8 mouse cellular contexts compared by ENCODE assay signal in the genomic region with DNA sequence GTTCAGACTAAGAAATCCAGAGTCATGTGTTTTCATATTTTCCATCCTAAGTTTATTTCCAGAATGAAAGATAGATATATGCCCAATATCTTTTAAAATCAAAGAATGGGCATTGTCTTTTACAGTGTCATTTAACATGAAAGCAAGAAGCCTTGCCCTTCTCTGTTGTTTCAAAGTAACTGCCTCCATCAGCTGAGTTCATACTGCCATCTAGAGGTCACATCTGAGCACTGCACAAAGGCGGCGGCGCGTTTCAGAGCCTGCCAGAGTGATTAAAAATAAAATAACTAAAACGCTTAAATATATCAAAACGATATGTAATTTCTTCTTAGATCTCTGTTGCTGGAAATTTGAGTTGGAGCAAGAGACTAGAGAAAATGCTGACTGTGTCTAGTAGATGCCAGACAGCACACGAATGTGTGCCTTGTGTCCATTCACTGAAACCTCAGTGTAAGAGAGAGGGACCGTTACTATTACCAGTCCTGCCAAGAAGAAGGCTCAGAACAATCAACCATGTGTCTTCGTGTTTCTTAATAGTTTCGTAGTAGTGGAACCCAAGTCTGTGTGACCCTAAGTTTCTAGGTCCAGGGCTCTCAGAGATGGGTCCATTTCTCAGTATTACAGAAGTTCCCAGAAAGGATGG.
DNase-seq lines count a peak whose midpoint lies in the region; ATAC-seq and TF ChIP-seq lines count a peak whose summit lies in the region.
"Had no signal": no experiment of that assay in that cellular context is flagged by ENCODE, and none has a peak within 500 bp of the region (broad histone marks: within the 10 kb centered on the region; RNA-seq: fewer than 3 reads in every experiment).

No protein-coding gene starts in this region.

- no peaks in the 10 kb centered on the region for H3K9me3 ChIP-seq in ES-E14 (ENCODE audit: control insufficient read depth, insufficient read depth, low read depth, low read length)
- H3K9me3 ChIP-seq: liver, embryonic 13.5 days had no signal

- H3K9ac ChIP-seq in ES-E14 (ENCODE audit: insufficient read depth, low read depth, low read length, poor library complexity, severe bottlenecking): no peak overlapping the region
- H3K9ac ChIP-seq: liver, embryonic 13.5 days had no signal

- no peaks in the 10 kb centered on the region for H3K4me1 ChIP-seq in ES-E14 (ENCODE audit: control insufficient read depth in 2 of 2, insufficient read depth in 2 of 2, low read length in 2 of 2, poor library complexity in 1 of 2)
- H3K4me1 ChIP-seq: liver, embryonic 13.5 days had no signal

- peak; percentile 27 for DNase-seq in ES-E14 (ENCODE audit: low read depth, low spot score)
- peak; percentile 65 to 90 for DNase-seq in adrenal gland, adult (ENCODE audit: inconsistent age in 2 of 2, low spot score in 1 of 2)
- DNase-seq in embryo, embryonic 10 days (ENCODE audit: low spot score): peak; percentile 84
- DNase-seq in layer of hippocampus, adult 18-20 months (ENCODE audit: low spot score in 2 of 2): peak; percentile 50 to 86
- peak; percentile 70 for DNase-seq in lung, postnatal 36 days
- peak; percentile 71 to 83 for DNase-seq in right cerebral cortex, postnatal 10 days (ENCODE audit: low spot score in 2 of 2)
- DNase-seq: liver, embryonic 13.5 days had no signal

- H3K36me3 ChIP-seq in ES-E14 (ENCODE audit: control insufficient read depth, insufficient read depth, low read length, poor library complexity, severe bottlenecking): no peaks in the 10 kb centered on the region
- H3K36me3 ChIP-seq: liver, embryonic 13.5 days had no signal

- no peak overlapping the region for H3K4me3 ChIP-seq in ES-E14 (ENCODE audit: insufficient read depth in 1 of 2, low read depth in 1 of 2, low read length in 2 of 2, poor library complexity in 1 of 2, severe bottlenecking in 1 of 2)
- H3K4me3 ChIP-seq: liver, embryonic 13.5 days had no signal

- H3K27ac ChIP-seq in ES-E14 (ENCODE audit: insufficient read depth, low read depth, low read length, poor library complexity, severe bottlenecking): no peak overlapping the region
- H3K27ac ChIP-seq: liver, embryonic 13.5 days had no signal

- peak; percentile 70 for ATAC-seq in granulocyte monocyte progenitor cell, adult 5-6 weeks (replicated peaks; ENCODE audit: poor library complexity, severe bottlenecking)

- in situ Hi-C loops in ES-E14 (cut with MboI; ENCODE audit: low sequenced_read_pairs in 2 of 2, unreplicated experiment in 2 of 2): loop anchor here in 1 of 2 experiments (25.0 kb wide), 1 partner anchor 496 kb away; no protein-coding TSS in a partner anchor

TF ChIP-seq in ES-E14, 5 proteins besides CTCF, POLR2A, EP300 and RAD21:
- no peak for TF ChIP-seq CHD2 (IDR thresholded peaks at IDR 0.05; ENCODE audit: low read depth, low read length)
- TF ChIP-seq ZC3H11A (IDR thresholded peaks at IDR 0.05; ENCODE audit: borderline replicate concordance, low read depth, low read length): peak; percentile 94

Comparison
In these comparisons a context has a peak if more than half of its experiments do, and no peak if none do; other contexts are left out.
1. DNase-seq: peak in every context shown above with its lines; median percentile 84 in embryo, embryonic 10 days; 78 in adrenal gland, adult; 77 in right cerebral cortex, postnatal 10 days; 70 in lung, postnatal 36 days; 68 in layer of hippocampus, adult 18-20 months; 27 in ES-E14.